Mouse (Mus musculus): ENCODE results near the gene Col23a1. TPM values are rescaled to one million over a fixed set of nuclear protein-coding genes. Genes with fewer than 3 reads are reported as not detected.
"Not testable (repeated sequence)": the region's sequence is repeated elsewhere in the genome, so short reads cannot be mapped to it uniquely, and the experiment has no call there.

Col23a1 gene
- polyA plus RNA-seq, 1 experiment, result 0.76 TPM

DNA sequence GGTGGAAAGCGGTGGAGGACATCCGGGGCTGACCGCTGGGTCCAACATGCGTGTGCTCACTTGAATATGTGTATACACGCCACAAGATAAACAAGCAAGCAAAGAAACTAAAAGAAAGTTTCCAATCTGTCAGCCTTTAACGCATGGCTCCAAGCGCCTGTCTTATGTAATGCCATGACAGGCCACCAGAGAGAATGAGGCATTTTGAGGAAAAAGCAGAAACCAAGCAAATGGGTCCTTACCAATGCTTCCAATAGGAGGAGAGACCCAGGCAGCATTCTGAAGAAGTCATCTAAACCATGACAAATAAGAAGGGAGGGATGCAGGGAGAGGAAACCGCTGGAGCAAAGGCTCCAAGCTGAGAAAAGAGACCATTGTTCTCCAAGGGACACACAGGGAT is 324.5 kb downstream of the Col23a1 start:
- Histone ChIP-seq H3K4me1 (ENCODE audit: control insufficient read depth, insufficient read depth, low read length) (no peaks in the 10 kb centered on the region), H3K4me3 (ENCODE audit: low read depth, low read length) (no peak overlapping the region), H3K9me3 (replicated peaks; ENCODE audit: control insufficient read depth, insufficient read depth, low read length, poor library complexity, severe bottlenecking) (no peaks in the 10 kb centered on the region), H3K27me3 (ENCODE audit: control insufficient read depth, insufficient read depth, low read length, poor library complexity, severe bottlenecking) (no peaks in the 10 kb centered on the region), H3K27ac (ENCODE audit: insufficient read depth, low read length) (no peak overlapping the region; the same call in 1 of the 2 replicates), H3K36me3 (ENCODE audit: control insufficient read depth, insufficient read depth, low read length, poor library complexity, severe bottlenecking) (no peaks in the 10 kb centered on the region), H3K9ac (ENCODE audit: low read depth, poor library complexity, severe bottlenecking) (peak overlapping the region; percentile 48)
- TF ChIP-seq CTCF (IDR thresholded peaks at IDR 0.05; ENCODE audit: low read depth, low read length) (no peak), EP300 (IDR thresholded peaks at IDR 0.05; ENCODE audit: insufficient read depth, low read depth, low read length) (no peak), POLR2A (IDR thresholded peaks at IDR 0.05; ENCODE audit: insufficient read depth, low read length) (no peak)

DNA sequence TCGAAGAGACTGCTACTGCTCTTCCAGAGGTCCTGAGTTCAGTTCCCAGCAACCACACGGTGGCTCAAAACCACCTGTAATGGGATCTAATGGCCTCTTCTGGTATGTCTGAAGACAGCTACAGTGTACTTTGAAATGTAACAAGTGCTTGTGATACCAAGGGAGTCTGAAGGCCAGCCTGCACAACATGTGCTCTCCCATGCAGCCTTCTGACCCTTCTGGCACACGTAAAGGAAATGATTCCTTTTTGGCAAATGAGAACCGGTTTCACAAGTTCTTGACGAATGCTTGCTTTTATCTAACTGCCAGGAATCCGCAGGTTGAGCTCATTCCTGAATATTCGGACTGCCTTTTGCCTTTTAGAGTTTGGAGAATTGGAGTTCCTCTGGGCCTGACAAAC is 325.4 kb downstream of the Col23a1 start:
- Histone ChIP-seq H3K4me3 (ENCODE audit: low read depth, low read length) (peak overlapping the region; percentile 33; the same call in 1 of the 2 replicates), H3K4me1 (ENCODE audit: control insufficient read depth, insufficient read depth, low read length) (no peaks in the 10 kb centered on the region), H3K9me3 (replicated peaks; ENCODE audit: control insufficient read depth, insufficient read depth, low read length, poor library complexity, severe bottlenecking) (no peaks in the 10 kb centered on the region), H3K27me3 (ENCODE audit: control insufficient read depth, insufficient read depth, low read length, poor library complexity, severe bottlenecking) (no peaks in the 10 kb centered on the region), H3K36me3 (ENCODE audit: control insufficient read depth, insufficient read depth, low read length, poor library complexity, severe bottlenecking) (no peaks in the 10 kb centered on the region), H3K27ac (ENCODE audit: insufficient read depth, low read length) (peak overlapping the region; percentile 75), H3K9ac (ENCODE audit: low read depth, poor library complexity, severe bottlenecking) (peak overlapping the region; percentile 48)
- TF ChIP-seq EP300 (IDR thresholded peaks at IDR 0.05; ENCODE audit: insufficient read depth, low read depth, low read length) (no peak), CTCF (IDR thresholded peaks at IDR 0.05; ENCODE audit: low read depth, low read length) (no peak)

DNA sequence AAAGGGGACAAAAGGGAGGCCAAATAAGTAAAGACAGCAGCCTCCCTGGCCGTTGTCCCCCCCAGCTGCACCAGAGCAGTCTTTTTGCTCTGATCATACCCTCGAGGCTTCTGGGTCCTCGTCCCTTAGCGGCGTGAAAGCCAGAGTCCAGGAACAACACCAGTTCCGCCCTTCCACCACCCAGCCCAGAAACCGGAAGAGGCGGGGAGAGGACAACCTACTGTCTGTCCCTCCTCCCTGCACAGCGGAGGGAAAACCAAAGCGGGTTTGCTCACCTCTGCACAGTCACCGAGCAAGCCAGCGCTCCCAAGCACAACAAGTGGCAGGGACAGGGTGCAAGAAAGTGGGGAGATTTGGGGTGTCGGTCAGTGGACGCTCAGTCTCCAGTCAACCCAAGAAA is 325.9 kb downstream of the Col23a1 start:
- peak overlapping the region; percentile 48 for H3K9ac ChIP-seq (ENCODE audit: low read depth, poor library complexity, severe bottlenecking)
- peak overlapping the region; percentile 50 for H3K4me3 ChIP-seq (ENCODE audit: low read depth, low read length)
- TF ChIP-seq POLR2A (IDR thresholded peaks at IDR 0.05; ENCODE audit: insufficient read depth, low read length) (peak; percentile 84), CTCF (IDR thresholded peaks at IDR 0.05; ENCODE audit: low read depth, low read length) (no peak), EP300 (IDR thresholded peaks at IDR 0.05; ENCODE audit: insufficient read depth, low read depth, low read length) (0 out of 2 replicates have a peak, but pooled peaks have one; percentile 34)
- peak overlapping the region; percentile 75 for H3K27ac ChIP-seq (ENCODE audit: insufficient read depth, low read length)
- no peaks in the 10 kb centered on the region for H3K36me3 ChIP-seq (ENCODE audit: control insufficient read depth, insufficient read depth, low read length, poor library complexity, severe bottlenecking)
- H3K9me3 ChIP-seq (replicated peaks; ENCODE audit: control insufficient read depth, insufficient read depth, low read length, poor library complexity, severe bottlenecking), result no peaks in the 10 kb centered on the region
- H3K4me1 ChIP-seq (ENCODE audit: control insufficient read depth, insufficient read depth, low read length), result no peaks in the 10 kb centered on the region
- H3K27me3 ChIP-seq (ENCODE audit: control insufficient read depth, insufficient read depth, low read length, poor library complexity, severe bottlenecking), result no peaks in the 10 kb centered on the region

DNA sequence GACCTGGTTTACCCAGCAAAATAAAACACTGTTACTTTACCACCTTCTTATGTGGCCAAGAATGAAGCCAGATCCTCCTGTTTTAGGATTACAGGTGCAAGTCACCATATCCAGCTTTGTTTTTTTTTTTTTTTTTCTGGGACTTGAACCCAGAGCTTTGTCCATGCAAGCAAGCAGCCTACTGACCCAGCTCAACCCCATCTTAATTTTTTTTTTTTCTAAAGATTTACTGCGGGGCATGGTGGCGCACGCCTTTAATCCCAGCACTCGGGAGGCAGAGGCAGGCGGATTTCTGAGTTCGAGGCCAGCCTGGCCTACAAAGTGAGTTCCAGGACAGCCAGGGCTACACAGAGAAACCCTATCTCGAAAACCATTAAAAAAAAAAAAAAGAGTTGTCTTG is 326.4 kb downstream of the Col23a1 start:
- not testable (repeated sequence) for H3K27me3 ChIP-seq (ENCODE audit: control insufficient read depth, insufficient read depth, low read length, poor library complexity, severe bottlenecking); H3K4me1 ChIP-seq (ENCODE audit: control insufficient read depth, insufficient read depth, low read length); H3K9me3 ChIP-seq (replicated peaks; ENCODE audit: control insufficient read depth, insufficient read depth, low read length, poor library complexity, severe bottlenecking); H3K36me3 ChIP-seq (ENCODE audit: control insufficient read depth, insufficient read depth, low read length, poor library complexity, severe bottlenecking); H3K4me3 ChIP-seq (ENCODE audit: low read depth, low read length)
- Histone ChIP-seq H3K27ac (ENCODE audit: insufficient read depth, low read length) (peak overlapping the region; percentile 39), H3K9ac (ENCODE audit: low read depth, poor library complexity, severe bottlenecking) (peak overlapping the region; percentile 48)

DNA sequence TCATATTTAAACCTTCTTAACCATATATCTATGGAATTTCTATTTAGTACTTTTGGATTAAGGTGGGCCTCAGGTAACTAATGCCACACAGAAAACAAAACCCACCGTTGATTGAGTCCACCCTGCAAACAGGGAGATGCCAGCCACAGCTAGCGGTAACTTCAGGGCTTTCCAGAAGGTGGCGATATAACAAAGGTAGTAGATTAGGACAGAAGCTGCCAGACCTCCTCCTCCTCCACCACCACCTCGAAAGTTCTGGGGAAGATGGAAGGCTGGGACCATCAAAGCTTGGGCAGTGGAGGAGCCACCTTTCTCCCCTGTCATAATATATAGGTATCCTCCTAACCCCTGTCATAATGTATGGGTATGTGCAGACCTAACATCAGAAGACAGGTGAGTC is 328.0 kb downstream of the Col23a1 start:
- no peaks in the 10 kb centered on the region for H3K4me1 ChIP-seq (ENCODE audit: control insufficient read depth, insufficient read depth, low read length)
- H3K9me3 ChIP-seq (replicated peaks; ENCODE audit: control insufficient read depth, insufficient read depth, low read length, poor library complexity, severe bottlenecking), result no peaks in the 10 kb centered on the region
- no peaks in the 10 kb centered on the region for H3K27me3 ChIP-seq (ENCODE audit: control insufficient read depth, insufficient read depth, low read length, poor library complexity, severe bottlenecking)
- H3K4me3 ChIP-seq (ENCODE audit: low read depth, low read length), result no peak overlapping the region
- TF ChIP-seq POLR2A (IDR thresholded peaks at IDR 0.05; ENCODE audit: insufficient read depth, low read length), result no peak
- peak; percentile 74 for TF ChIP-seq CTCF (IDR thresholded peaks at IDR 0.05; ENCODE audit: low read depth, low read length)
- no peak overlapping the region for H3K9ac ChIP-seq (ENCODE audit: low read depth, poor library complexity, severe bottlenecking)
- H3K36me3 ChIP-seq (ENCODE audit: control insufficient read depth, insufficient read depth, low read length, poor library complexity, severe bottlenecking), result peaks cover 14% of the 10 kb centered on the region
- H3K27ac ChIP-seq (ENCODE audit: insufficient read depth, low read length), result no peak overlapping the region

DNA sequence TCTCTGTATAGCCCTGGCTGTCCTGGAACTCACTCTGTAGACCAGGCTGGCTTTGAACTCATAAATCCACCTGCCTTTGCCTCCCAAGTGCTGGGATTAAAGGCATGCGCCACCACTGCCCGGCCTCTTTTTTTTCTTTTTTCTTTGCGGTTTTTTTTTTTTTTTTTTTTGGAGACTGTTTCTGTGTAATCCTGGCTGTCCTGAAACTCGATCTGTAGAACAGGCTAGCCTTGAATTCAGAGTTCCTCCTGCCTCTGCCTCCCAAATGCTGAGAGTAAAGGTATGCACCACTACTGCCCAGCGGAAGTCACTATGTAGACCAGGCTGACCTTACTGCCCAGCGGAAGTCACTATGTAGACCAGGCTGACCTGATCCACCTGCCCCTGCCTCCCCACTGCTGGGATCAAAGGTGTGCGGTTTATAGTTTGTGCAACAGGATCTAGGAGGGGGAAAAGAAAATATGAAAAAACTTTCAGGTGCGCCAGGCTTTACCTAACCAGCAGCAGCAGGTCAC is 329.2 kb downstream of the Col23a1 start:
- H3K36me3 ChIP-seq (ENCODE audit: control insufficient read depth, insufficient read depth, low read length, poor library complexity, severe bottlenecking), result peaks cover 26% of the 10 kb centered on the region
- peak overlapping the region; percentile 68 for H3K9ac ChIP-seq (ENCODE audit: low read depth, poor library complexity, severe bottlenecking)
- TF ChIP-seq POLR2A (IDR thresholded peaks at IDR 0.05; ENCODE audit: insufficient read depth, low read length) (no peak), CTCF (IDR thresholded peaks at IDR 0.05; ENCODE audit: low read depth, low read length) (no peak), EP300 (IDR thresholded peaks at IDR 0.05; ENCODE audit: insufficient read depth, low read depth, low read length) (no peak)
- peak overlapping the region; percentile 75 for H3K27ac ChIP-seq (ENCODE audit: insufficient read depth, low read length)
- peak overlapping the region; percentile 83 for H3K4me3 ChIP-seq (ENCODE audit: low read depth, low read length)
- no peaks in the 10 kb centered on the region for H3K9me3 ChIP-seq (replicated peaks; ENCODE audit: control insufficient read depth, insufficient read depth, low read length, poor library complexity, severe bottlenecking)
- no peaks in the 10 kb centered on the region for H3K4me1 ChIP-seq (ENCODE audit: control insufficient read depth, insufficient read depth, low read length)
- H3K27me3 ChIP-seq (ENCODE audit: control insufficient read depth, insufficient read depth, low read length, poor library complexity, severe bottlenecking), result no peaks in the 10 kb centered on the region
